Mouse (Mus musculus) MEL (cell line): ENCODE measurements around the gene Eloa.

ENCODE experiments used
- CTCF ChIP-seq, 3 experiments: IDR thresholded peaks in 2 of 3; conservative IDR thresholded peaks in 1 of 3; 2 replicates each; pipeline ENCODE4 v1.5.1; 2011 to 2012; ENCODE audit warnings: low read length in 3 of 3, low read depth in 2 of 3, mild to moderate bottlenecking in 2 of 3, improper control_type of control experiment in 1 of 3, inconsistent platforms in 1 of 3, mixed read lengths in 1 of 3, moderate library complexity in 1 of 3; ENCODE audit not compliant: control insufficient read depth in 1 of 3, insufficient read depth in 1 of 3, poor library complexity in 1 of 3, severe bottlenecking in 1 of 3
- E2F4 ChIP-seq: IDR thresholded peaks from 2 replicates; pipeline ENCODE4 v1.6.1; 2011; ENCODE audit warnings: low read depth, low read length, improper control_type of control experiment, borderline replicate concordance
- POLR2A ChIP-seq, 2 experiments: IDR thresholded peaks; 2 replicates each; pipeline ENCODE4 v1.6.1; 2011 to 2012; ENCODE audit warnings: low read length in 2 of 2, mild to moderate bottlenecking in 2 of 2, control low read depth in 1 of 2, improper control_type of control experiment in 1 of 2, low read depth in 1 of 2, moderate library complexity in 1 of 2; ENCODE audit not compliant: control insufficient read depth in 1 of 2, insufficient read depth in 1 of 2, poor library complexity in 1 of 2
- ZC3H11A ChIP-seq: IDR thresholded peaks from 2 replicates; pipeline ENCODE4 v1.6.1; 2012; ENCODE audit warnings: low read depth, mild to moderate bottlenecking, inconsistent platforms, low read length, improper control_type of control experiment

GRCm38 (mm10) chr4:135976146-135976545, 45.4 kb downstream of the Eloa start:
- TF ChIP-seq POLR2A (IDR thresholded peaks at IDR 0.05; ENCODE audit: control insufficient read depth in 1 of 2, insufficient read depth in 1 of 2, low read depth in 1 of 2, low read length in 2 of 2, poor library complexity in 1 of 2) (no peak), E2F4 (no peak), CTCF (IDR thresholded peaks at IDR 0.05 in 2 of 3, conservative IDR thresholded peaks at IDR 0.05 in 1 of 3; ENCODE audit: control insufficient read depth in 1 of 3, insufficient read depth in 1 of 3, low read depth in 2 of 3, low read length in 3 of 3, poor library complexity in 1 of 3, severe bottlenecking in 1 of 3) (no peak), ZC3H11A (no peak)
